Mouse (Mus musculus) heart, embryonic 14.5 days (tissue): Measurements from ENCODE around the gene Rdh11. TPM values are rescaled to one million over a fixed set of nuclear protein-coding genes. Genes with fewer than 3 reads are reported as not detected.

Source experiments
- ATAC-seq: fragments of 200-750 bp; cut with Nextera tagmentation; 2 replicates; pipeline ENCODE4 v1.8.0; 2017; ENCODE audit warnings: low read depth, moderate TSS enrichment; ENCODE audit not compliant: insufficient number of reproducible peaks, insufficient read depth, low FRiP score
- H3K27ac ChIP-seq, 2 experiments: fragments of 200-500 bp in 1 of 2; fragments of 300-500 bp in 1 of 2; sonication (generic) in 1 of 2; replicated peaks in 1 of 2; 2 replicates each; pipeline ENCODE4 v1.5.1; 2012 to 2014; ENCODE audit warnings: low read depth in 2 of 2, low read length in 2 of 2, control low read depth in 1 of 2, mild to moderate bottlenecking in 1 of 2, mixed read lengths in 1 of 2; ENCODE audit not compliant: control insufficient read depth in 1 of 2, insufficient read depth in 1 of 2
- H3K27me3 ChIP-seq: fragments of 300-500 bp; sonication (generic); 2 replicates; pipeline ENCODE4 v1.6.1; 2014; ENCODE audit warnings: mild to moderate bottlenecking, low read length, control low read depth; ENCODE audit not compliant: control insufficient read depth, insufficient read depth
- H3K36me3 ChIP-seq: fragments of 300-500 bp; sonication (generic); 2 replicates; pipeline ENCODE4 v1.6.1; 2014; ENCODE audit warnings: mild to moderate bottlenecking, control low read depth, low read length, mixed read lengths; ENCODE audit not compliant: control insufficient read depth, insufficient read depth
- H3K4me1 ChIP-seq, 2 experiments: fragments of 200-500 bp in 1 of 2; fragments of 300-500 bp in 1 of 2; sonication (generic) in 1 of 2; 2 replicates each; pipeline ENCODE4 v1.6.1; 2012 to 2014; ENCODE audit warnings: low read length in 2 of 2, control low read depth in 1 of 2, mixed read lengths in 1 of 2; ENCODE audit not compliant: control insufficient read depth in 2 of 2, insufficient read depth in 2 of 2
- H3K4me2 ChIP-seq: fragments of 300-500 bp; sonication (generic); 2 replicates; pipeline ENCODE4 v1.6.1; 2014; ENCODE audit warnings: mild to moderate bottlenecking, low read length
- H3K4me3 ChIP-seq, 2 experiments: fragments of 200-500 bp in 1 of 2; fragments of 300-500 bp in 1 of 2; sonication (generic) in 1 of 2; 2 replicates each; pipeline ENCODE4 v1.5.1; 2012 to 2014; ENCODE audit warnings: low read length in 2 of 2, mild to moderate bottlenecking in 2 of 2, control low read depth in 1 of 2, low read depth in 1 of 2, moderate library complexity in 1 of 2; ENCODE audit not compliant: control insufficient read depth in 1 of 2, insufficient read depth in 1 of 2
- H3K9ac ChIP-seq: fragments of 300-500 bp; sonication (generic); 2 replicates; pipeline ENCODE4 v1.6.1; 2014; ENCODE audit warnings: mild to moderate bottlenecking, low read length
- H3K9me3 ChIP-seq: fragments of 300-500 bp; sonication (generic); 2 replicates; pipeline ENCODE4 v1.6.1; 2016; ENCODE audit warnings: low read length, control low read depth; ENCODE audit not compliant: control insufficient read depth
- WGBS: fragments of 180-500 bp; shearing (Covaris S2); extraction: QIAGEN DNeasy Blood & Tissue Kit; methylation state at CpG from one replicate; pipeline ENCODE4 v1.1.7; 2014; 5-methylcytosine and 5-hydroxymethylcytosine counted together
- polyA plus RNA-seq: library from polyadenylated mRNA; unstranded; fragments of >200 nt; fragmentation: Nextera tagmentation; extraction: Ambion mirVana; gene quantifications from 2 replicates; pipeline ENCODE4 v1.2.1, GENCODE M21; 2014

Gene Rdh11
- polyA plus RNA-seq = 14.8 and 16.7 TPM in 2 replicates

- H3K9me3 ChIP-seq = no peaks in the 10 kb centered on the region
- H3K4me3 ChIP-seq = peak within 1 kb of the TSS; percentile 53 to 59
- no peak for ATAC-seq
- H3K27ac ChIP-seq = peak within 1 kb of the TSS; percentile 24 to 55; a peak in 3 of 4 replicates
- H3K36me3 ChIP-seq = peaks cover 15% of the 10 kb centered on the region
- WGBS = 65% methylated on average over 6 of the region's 6 CpGs
- peaks cover 6 to 15% of the 10 kb centered on the region in 2 experiments; a peak in 3 of 4 replicates for H3K4me1 ChIP-seq
- H3K4me2 ChIP-seq = peak within 1 kb of the TSS; percentile 95
- peak within 1 kb of the TSS; percentile 77 for H3K9ac ChIP-seq
- H3K27me3 ChIP-seq = no peaks in the 10 kb centered on the region
These were observed at the start of gene Rdh11 for GRCm38 (mm10) chr12:79192193-79192592. TSS of gene Rdh11 (minus strand) at chr12:79192293.

GRCm38 (mm10) chr12:79235485-79236080 is 43.5 kb upstream of the Rdh11 start:
- Histone ChIP-seq H3K9me3 (no peaks in the 10 kb centered on the region), H3K4me1 (no peaks in the 10 kb centered on the region), H3K4me2 (no peak overlapping the region), H3K36me3 (peaks cover 71% of the 10 kb centered on the region), H3K27me3 (no peaks in the 10 kb centered on the region), H3K9ac (no peak overlapping the region), H3K4me3 (no peak overlapping the region), H3K27ac (no peak overlapping the region)
- no peak for ATAC-seq
- WGBS = 86% methylated on average over 11 of the region's 11 CpGs

GRCm38 (mm10) chr12:79217511-79217910 is 25.4 kb upstream of the Rdh11 start:
- Histone ChIP-seq H3K9ac (no peak overlapping the region), H3K4me1 (no peaks in the 10 kb centered on the region), H3K36me3 (no peaks in the 10 kb centered on the region), H3K27me3 (no peaks in the 10 kb centered on the region), H3K27ac (no peak overlapping the region), H3K4me3 (no peak overlapping the region), H3K4me2 (no peak overlapping the region), H3K9me3 (no peaks in the 10 kb centered on the region)
- ATAC-seq = no peak
- WGBS = 71% methylated on average over 5 of the region's 5 CpGs

GRCm38 (mm10) chr12:79211447-79211846 is 19.4 kb upstream of the Rdh11 start:
- H3K9me3 ChIP-seq = no peaks in the 10 kb centered on the region
- H3K4me1 ChIP-seq = peaks cover 3 to 5% of the 10 kb centered on the region in 2 experiments; a peak in 2 of 4 replicates
- 87% methylated on average over 8 of the region's 8 CpGs for WGBS
- H3K4me3 ChIP-seq = no peak overlapping the region
- H3K27me3 ChIP-seq = no peaks in the 10 kb centered on the region
- no peak overlapping the region for H3K9ac ChIP-seq
- no peak overlapping the region for H3K27ac ChIP-seq
- H3K4me2 ChIP-seq = no peak overlapping the region
- no peak for ATAC-seq
- H3K36me3 ChIP-seq = no peaks in the 10 kb centered on the region

GRCm38 (mm10) chr12:79208703-79209464 is 16.8 kb upstream of the Rdh11 start, which contains the start of gene Rdh12:
TSS of gene Rdh12 (plus strand) at chr12:79208914.
- no peak within 1 kb of the TSS for H3K27ac ChIP-seq
- peaks cover 3 to 5% of the 10 kb centered on the region in 2 experiments; a peak in 2 of 4 replicates for H3K4me1 ChIP-seq
- peak within 1 kb of the TSS; percentile 74 for H3K4me2 ChIP-seq
- H3K36me3 ChIP-seq = no peaks in the 10 kb centered on the region
- no peak for ATAC-seq
- 6% methylated on average over 13 of the region's 13 CpGs for WGBS
- peak within 1 kb of the TSS; percentile 41; the same call in 1 of the 2 replicates for H3K9ac ChIP-seq
- no peaks in the 10 kb centered on the region for H3K27me3 ChIP-seq
- H3K9me3 ChIP-seq = no peaks in the 10 kb centered on the region
- H3K4me3 ChIP-seq = peak within 1 kb of the TSS; percentile 41

GRCm38 (mm10) chr12:79201882-79202281 is 9.8 kb upstream of the Rdh11 start:
- WGBS = 56% methylated on average over 3 of the region's 3 CpGs
- ATAC-seq = no peak
- no peak overlapping the region for H3K4me3 ChIP-seq
- H3K9ac ChIP-seq = no peak overlapping the region
- H3K27ac ChIP-seq = no peak overlapping the region
- H3K4me1 ChIP-seq = no peaks in the 10 kb centered on the region
- H3K4me2 ChIP-seq = no peak overlapping the region
- H3K9me3 ChIP-seq = no peaks in the 10 kb centered on the region
- H3K27me3 ChIP-seq = no peaks in the 10 kb centered on the region
- no peaks in the 10 kb centered on the region for H3K36me3 ChIP-seq

- 74% methylated on average over 5 of the region's 5 CpGs for WGBS
- H3K9ac ChIP-seq = no peak overlapping the region
- no peaks in the 10 kb centered on the region for H3K9me3 ChIP-seq
- H3K4me1 ChIP-seq = no peaks in the 10 kb centered on the region
- H3K27me3 ChIP-seq = no peaks in the 10 kb centered on the region
- H3K27ac ChIP-seq = no peak overlapping the region
- H3K4me3 ChIP-seq = no peak overlapping the region
- no peak for ATAC-seq
- no peaks in the 10 kb centered on the region for H3K36me3 ChIP-seq
- no peak overlapping the region for H3K4me2 ChIP-seq
These were observed 5.0 kb upstream of the Rdh11 start for GRCm38 (mm10) chr12:79197105-79197504.
